Mouse (Mus musculus): ENCODE measurements around the gene Fosl1. TPM values are rescaled to one million over a fixed set of nuclear protein-coding genes. Genes with fewer than 3 reads are reported as not detected.

Gene Fosl1
- total RNA-seq, 2 experiments from 2014 or later, result not detected

- intact Hi-C loops (cut with DNase I), result no loop called here
- DNase-seq (ENCODE audit: low spot score), result no peak
Observed at GRCm38 (mm10) chr19:5455037-5455436, 7.7 kb downstream of the Fosl1 start.

DNA sequence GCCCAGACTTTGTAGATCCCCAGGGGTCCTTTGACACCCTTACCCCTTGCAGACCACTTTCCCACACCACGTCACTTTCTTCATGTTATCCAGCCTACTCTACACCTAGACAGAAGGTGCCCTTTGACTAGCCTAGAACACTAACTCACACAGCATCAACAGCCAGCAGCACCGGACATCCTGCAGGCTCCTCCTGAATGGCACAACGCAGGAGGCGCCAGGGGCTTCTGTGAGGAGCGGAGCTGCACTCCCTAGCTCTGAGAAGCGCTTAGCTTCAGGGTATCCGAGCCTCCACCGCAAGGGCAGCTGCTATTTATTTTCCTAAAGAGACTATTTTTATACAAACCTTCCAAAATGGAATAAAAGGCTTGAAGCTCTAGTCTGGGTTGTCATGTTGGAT lies 8.2 kb downstream of the Fosl1 start:
- intact Hi-C loops (cut with DNase I), result no loop called here
- no peak for DNase-seq (ENCODE audit: low spot score)

DNA sequence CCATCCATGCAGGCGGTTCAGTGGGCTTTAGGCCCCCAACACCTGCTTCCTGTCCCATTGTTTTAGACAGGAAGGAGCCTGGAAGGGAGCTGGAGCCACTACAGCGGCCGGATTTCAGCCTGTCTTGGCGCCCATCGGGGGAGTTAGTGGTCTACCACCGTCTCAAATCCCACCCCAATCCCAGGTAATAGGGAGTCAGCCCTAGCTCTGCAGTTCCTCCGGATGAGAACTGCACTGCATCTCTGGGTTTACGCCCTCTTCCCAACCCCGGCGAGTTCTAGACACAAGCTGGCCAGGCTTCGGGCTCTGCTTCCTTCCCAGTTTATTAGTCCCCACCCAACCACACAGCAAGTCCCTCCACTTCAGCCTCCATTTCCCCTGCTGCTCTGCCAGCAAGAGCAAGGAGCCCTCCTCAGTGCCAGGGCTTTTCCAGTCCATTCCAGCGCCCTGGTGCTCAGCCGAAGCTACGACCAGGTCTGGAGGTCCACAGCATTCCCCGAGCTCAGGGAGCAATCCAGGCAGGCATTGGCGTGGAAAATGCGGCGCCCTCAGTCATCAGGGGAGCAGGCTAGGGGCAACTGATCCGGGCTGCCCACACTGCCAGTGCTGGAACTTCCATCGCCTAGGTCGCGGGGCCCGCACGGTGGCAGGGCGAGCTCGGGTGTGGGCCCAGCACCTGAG lies 9.0 kb downstream of the Fosl1 start:
- intact Hi-C loops (cut with DNase I), result no loop called here
- peak; percentile 41 for DNase-seq (ENCODE audit: low spot score)

GRCm38 (mm10) chr19:5456922-5457745 lies 9.8 kb downstream of the Fosl1 start:
- peak; percentile 95 for DNase-seq (ENCODE audit: low spot score)
- intact Hi-C loops (cut with DNase I), result no loop called here

GRCm38 (mm10) chr19:5457746-5458442 lies 10.5 kb downstream of the Fosl1 start, which contains the start of gene Ccdc85b:
Ccdc85b (minus strand) TSS chr19:5457894.
- no peak for DNase-seq (ENCODE audit: low spot score)
- intact Hi-C loops (cut with DNase I), result no loop called here

- intact Hi-C loops (cut with DNase I), result no loop called here
- DNase-seq (ENCODE audit: low spot score), result no peak
Observed at GRCm38 (mm10) chr19:5459019-5459418, 11.7 kb downstream of the Fosl1 start.

- no peak for DNase-seq (ENCODE audit: low spot score)
- intact Hi-C loops (cut with DNase I), result no loop called here
Observed at GRCm38 (mm10) chr19:5459896-5460295, 12.5 kb downstream of the Fosl1 start.

- intact Hi-C loops (cut with DNase I), result no loop called here
- DNase-seq (ENCODE audit: low spot score), result peak; percentile 78
Observed at GRCm38 (mm10) chr19:5460465-5460911, 13.1 kb downstream of the Fosl1 start, which contains the start of gene Fibp. Fibp (plus strand) TSS chr19:5460615.

- no peak for DNase-seq (ENCODE audit: low spot score)
- intact Hi-C loops (cut with DNase I), result no loop called here
Observed at GRCm38 (mm10) chr19:5461411-5461810, 14.1 kb downstream of the Fosl1 start.

- DNase-seq (ENCODE audit: low spot score), result no peak
- intact Hi-C loops (cut with DNase I), result no loop called here
Observed at GRCm38 (mm10) chr19:5463212-5463611, 15.9 kb downstream of the Fosl1 start.

- no peak for DNase-seq (ENCODE audit: low spot score)
- intact Hi-C loops (cut with DNase I), result loop anchor here (2.0 kb wide), 1 partner anchor 23 kb away; no protein-coding TSS in a partner anchor
Observed at GRCm38 (mm10) chr19:5463791-5464562, 16.6 kb downstream of the Fosl1 start.

GRCm38 (mm10) chr19:5465037-5465436 lies 17.7 kb downstream of the Fosl1 start:
- intact Hi-C loops (cut with DNase I), result loop anchor here (2.0 kb wide), 1 partner anchor 22 kb away; no protein-coding TSS in a partner anchor
- no peak for DNase-seq (ENCODE audit: low spot score)

- DNase-seq (ENCODE audit: low spot score), result no peak
- intact Hi-C loops (cut with DNase I), result no loop called here
Observed at GRCm38 (mm10) chr19:5466916-5467500, 19.7 kb downstream of the Fosl1 start.

DNA sequence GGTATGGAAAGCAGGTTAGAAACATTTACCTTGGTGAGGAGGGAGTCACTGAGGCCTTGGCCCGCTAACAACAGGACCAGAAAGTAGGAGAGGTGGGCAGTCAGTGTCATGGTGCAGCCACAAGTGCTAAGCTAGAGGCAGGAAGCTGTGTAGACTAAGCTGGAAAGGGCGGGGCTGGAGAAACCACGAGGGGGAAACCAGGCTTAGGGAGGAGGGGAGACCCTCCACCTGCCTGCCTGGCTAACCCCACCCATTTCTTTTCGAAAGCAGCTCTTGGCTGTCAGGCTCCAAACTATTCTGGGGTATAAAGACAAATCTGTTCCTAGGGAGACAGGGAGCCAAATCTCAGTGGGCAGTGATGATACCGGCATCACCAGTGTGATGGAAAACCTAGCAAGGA lies 21.0 kb downstream of the Fosl1 start, which contains the start of gene Ctsw:
TSS of gene Ctsw (minus strand) at position 134 of the 400 bp plus-strand sequence.
- no peak for DNase-seq (ENCODE audit: low spot score)
- intact Hi-C loops (cut with DNase I), result no loop called here

GRCm38 (mm10) chr19:5471846-5472245 lies 24.5 kb downstream of the Fosl1 start:
- no peak for DNase-seq (ENCODE audit: low spot score)

GRCm38 (mm10) chr19:5472857-5473256 lies 25.5 kb downstream of the Fosl1 start:
- intact Hi-C loops (cut with DNase I), result no loop called here

More at GRCm38 (mm10) chr19:5471846-5472245, 24.5 kb downstream of the Fosl1 start:
- intact Hi-C loops (cut with DNase I), result no loop called here

GRCm38 (mm10) chr19:5473720-5474119 lies 26.4 kb downstream of the Fosl1 start, which contains the start of gene Efemp2:
Efemp2 (plus strand) TSS chr19:5473954.
- DNase-seq (ENCODE audit: low spot score), result peak; percentile 78
- intact Hi-C loops (cut with DNase I), result no loop called here

More at GRCm38 (mm10) chr19:5472857-5473256, 25.5 kb downstream of the Fosl1 start:
- no peak for DNase-seq (ENCODE audit: low spot score)

DNA sequence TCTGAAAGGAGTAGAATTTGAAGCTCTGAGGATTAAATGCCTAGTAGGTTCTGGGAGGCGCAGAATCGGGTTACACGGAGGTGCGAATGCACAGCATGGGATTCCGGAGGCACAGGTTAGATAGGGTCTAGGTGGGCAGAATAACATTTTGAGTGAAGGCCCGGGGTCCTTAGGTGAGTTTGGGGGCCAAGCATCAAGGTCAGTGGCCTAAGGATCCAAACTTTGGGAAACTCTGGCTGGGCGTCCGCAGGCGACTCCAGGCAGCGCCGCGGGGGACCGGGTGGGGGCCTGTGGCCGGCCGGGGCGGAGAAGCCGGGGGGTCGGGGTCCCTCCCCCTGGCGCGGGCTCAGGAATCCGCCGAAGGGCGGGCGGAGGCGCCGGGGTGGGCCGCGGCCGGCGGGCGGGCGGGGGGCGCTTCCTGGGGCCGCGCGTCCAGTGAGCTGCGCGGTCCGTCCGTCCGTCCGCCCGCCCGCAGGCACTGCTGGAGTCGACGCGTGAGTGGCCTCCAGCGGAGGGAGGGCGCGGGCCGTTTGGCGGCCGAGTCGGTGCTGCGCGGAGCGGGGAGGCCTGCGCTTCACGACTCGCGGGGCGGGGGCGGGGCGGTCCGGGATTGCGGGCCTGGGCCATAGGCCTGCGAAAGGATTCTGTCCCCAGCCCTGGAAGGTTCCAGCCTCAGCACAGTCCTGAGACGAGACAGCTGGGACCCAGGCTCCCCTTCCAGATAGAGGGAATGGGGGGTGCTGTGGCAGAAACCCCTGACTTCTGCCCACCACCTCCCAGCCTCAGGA lies 27.1 kb downstream of the Fosl1 start:
- intact Hi-C loops (cut with DNase I), result no loop called here
- no peak for DNase-seq (ENCODE audit: low spot score)
